Mouse (Mus musculus) bone marrow, adult 2 months (tissue): ENCODE results near the gene Snrnp200.

Experiments
- CTCF ChIP-seq: fragments of 200-500 bp; IDR thresholded peaks from 2 replicates; pipeline ENCODE4 v1.5.1; 2011; ENCODE audit warnings: low read length, control low read depth; ENCODE audit not compliant: control insufficient read depth, insufficient read depth
- POLR2A ChIP-seq: fragments of 200-500 bp; IDR thresholded peaks from 2 replicates; pipeline ENCODE4 v1.6.1; 2011; ENCODE audit warnings: low read depth, mild to moderate bottlenecking, control low read depth, low read length, borderline replicate concordance; ENCODE audit not compliant: control insufficient read depth

GRCm38 (mm10) chr2:127275551-127276320, 67.5 kb downstream of the Snrnp200 start:
- TF ChIP-seq CTCF: no peak
- no peak for TF ChIP-seq POLR2A
